Mouse (Mus musculus) cortical plate, adult 2 months (tissue): Measurements from ENCODE around the gene 2210017I01Rik. TPM values are rescaled to one million over a fixed set of nuclear protein-coding genes. Genes with fewer than 3 reads are reported as not detected.

Source experiments
- H3K27ac ChIP-seq: fragments of 200-500 bp; 2 replicates; pipeline ENCODE4 v1.5.1; 2012; ENCODE audit warnings: low read length, control low read depth, inconsistent platforms; ENCODE audit not compliant: insufficient read depth
- H3K4me1 ChIP-seq: fragments of 200-500 bp; 2 replicates; pipeline ENCODE4 v1.6.1; 2011; ENCODE audit warnings: low read length; ENCODE audit not compliant: control insufficient read depth, insufficient read depth
- H3K4me3 ChIP-seq: fragments of 200-500 bp; 2 replicates; pipeline ENCODE4 v1.5.1; 2011; ENCODE audit warnings: mild to moderate bottlenecking, low read length, control low read depth; ENCODE audit not compliant: insufficient read depth
- CTCF ChIP-seq: fragments of 200-500 bp; IDR thresholded peaks from 2 replicates; pipeline ENCODE4 v1.5.1; 2011; ENCODE audit warnings: mild to moderate bottlenecking, control low read depth, low read length; ENCODE audit not compliant: insufficient read depth; ENCODE audit errors: extremely low read depth
- POLR2A ChIP-seq: fragments of 200-500 bp; IDR thresholded peaks from 2 replicates; pipeline ENCODE4 v1.6.1; 2011; ENCODE audit warnings: mild to moderate bottlenecking, low read length, control low read depth; ENCODE audit not compliant: insufficient read depth; ENCODE audit errors: extremely low read depth
- polyA plus RNA-seq: library from polyadenylated mRNA; depleted of rRNA; stranded (reverse); fragments of >200 nt; gene quantifications from 2 replicates; pipeline ENCODE4 v1.2.3, GENCODE M21; 2012

2210017I01Rik gene
- polyA plus RNA-seq, 1 experiment = not detected

- TF ChIP-seq CTCF = no peak
- no peak for TF ChIP-seq POLR2A
These were observed 7.3 kb downstream of the 2210017I01Rik start for GRCm38 (mm10) chr3:92599973-92600372.

DNA sequence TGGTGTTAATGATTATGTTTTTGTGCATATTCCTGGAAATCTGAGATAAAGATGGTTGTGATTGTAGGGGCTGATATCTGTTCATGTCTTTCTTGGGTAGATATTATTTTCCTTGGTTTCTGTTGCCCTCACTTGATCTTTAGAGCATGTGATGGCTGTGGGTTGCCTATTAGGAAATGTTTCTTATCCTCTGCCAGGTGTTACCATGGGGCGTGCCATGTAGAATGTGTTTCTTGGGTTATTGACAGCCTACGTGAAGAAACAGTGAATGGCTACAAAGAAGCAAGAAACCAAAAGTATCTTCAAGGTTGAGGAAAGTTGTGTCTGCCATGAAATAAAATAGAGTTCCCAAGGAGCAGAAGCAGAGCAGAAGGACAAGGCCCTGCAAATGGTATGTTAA lies 8.9 kb downstream of the 2210017I01Rik start:
- Histone ChIP-seq H3K4me3 (no peak overlapping the region), H3K27ac (no peak overlapping the region), H3K4me1 (no peaks in the 10 kb centered on the region)
- TF ChIP-seq CTCF (no peak), POLR2A (no peak)

More at GRCm38 (mm10) chr3:92599973-92600372, 7.3 kb downstream of the 2210017I01Rik start:
- no peak overlapping the region for H3K4me3 ChIP-seq
- H3K4me1 ChIP-seq = no peaks in the 10 kb centered on the region
- H3K27ac ChIP-seq = no peak overlapping the region

DNA sequence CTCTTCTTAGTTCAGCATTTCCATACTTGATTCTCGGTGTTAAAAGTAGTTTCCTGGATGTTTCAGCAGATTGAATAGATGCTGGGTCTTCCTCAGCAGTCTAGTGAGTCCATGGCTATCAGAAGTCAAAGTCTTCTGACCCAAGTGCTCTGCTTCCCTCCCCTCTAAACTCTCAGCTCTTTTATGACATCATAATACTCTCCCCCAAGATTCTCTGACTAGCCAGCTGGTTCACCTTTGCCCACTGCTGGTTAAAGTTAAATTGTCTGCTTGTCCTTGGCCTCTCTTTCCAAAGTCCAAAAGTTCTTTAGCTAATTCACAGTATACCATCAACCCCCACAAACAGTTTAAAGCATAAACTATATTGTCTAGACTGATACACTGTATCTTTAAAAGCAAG lies 18.4 kb downstream of the 2210017I01Rik start, which contains the start of gene Smcp:
TSS of gene Smcp (minus strand) at position 140 of the 400 bp plus-strand sequence.
- no peak within 1 kb of the TSS for H3K27ac ChIP-seq
- H3K4me3 ChIP-seq = no peak within 1 kb of the TSS
- H3K4me1 ChIP-seq = no peaks in the 10 kb centered on the region
- no peak for TF ChIP-seq POLR2A
- TF ChIP-seq CTCF = no peak

DNA sequence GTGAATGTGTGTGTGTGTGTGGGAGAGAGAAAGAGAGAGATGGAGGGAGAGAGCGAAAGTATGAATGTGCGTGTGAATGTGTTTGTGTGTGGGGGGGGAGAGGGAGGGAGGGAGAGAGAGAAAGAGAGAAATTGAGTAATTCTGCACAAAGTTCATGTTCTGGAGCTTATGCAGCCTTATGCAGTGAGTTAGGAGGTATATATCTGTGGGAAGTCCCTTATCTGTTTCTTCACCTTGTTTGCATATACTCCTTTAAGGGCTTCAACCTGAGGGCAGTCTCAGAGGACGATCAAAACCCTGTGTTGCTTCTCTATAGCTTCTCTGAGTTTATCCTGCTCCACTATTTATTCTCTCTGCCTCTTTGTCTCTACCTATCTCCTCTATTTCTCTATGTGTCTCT lies 20.1 kb downstream of the 2210017I01Rik start:
- Histone ChIP-seq H3K27ac (no peak overlapping the region), H3K4me1 (no peaks in the 10 kb centered on the region), H3K4me3 (no peak overlapping the region)
- TF ChIP-seq CTCF (no peak), POLR2A (no peak)

GRCm38 (mm10) chr3:92585055-92585454 lies 22.2 kb downstream of the 2210017I01Rik start:
- Histone ChIP-seq H3K27ac (no peak overlapping the region), H3K4me1 (no peaks in the 10 kb centered on the region), H3K4me3 (no peak overlapping the region)
- no peak for TF ChIP-seq CTCF
- TF ChIP-seq POLR2A = no peak

GRCm38 (mm10) chr3:92583164-92583826 lies 24.0 kb downstream of the 2210017I01Rik start:
- Histone ChIP-seq H3K27ac (no peak overlapping the region), H3K4me3 (no peak overlapping the region), H3K4me1 (no peaks in the 10 kb centered on the region)
- TF ChIP-seq POLR2A (no peak), CTCF (no peak)

DNA sequence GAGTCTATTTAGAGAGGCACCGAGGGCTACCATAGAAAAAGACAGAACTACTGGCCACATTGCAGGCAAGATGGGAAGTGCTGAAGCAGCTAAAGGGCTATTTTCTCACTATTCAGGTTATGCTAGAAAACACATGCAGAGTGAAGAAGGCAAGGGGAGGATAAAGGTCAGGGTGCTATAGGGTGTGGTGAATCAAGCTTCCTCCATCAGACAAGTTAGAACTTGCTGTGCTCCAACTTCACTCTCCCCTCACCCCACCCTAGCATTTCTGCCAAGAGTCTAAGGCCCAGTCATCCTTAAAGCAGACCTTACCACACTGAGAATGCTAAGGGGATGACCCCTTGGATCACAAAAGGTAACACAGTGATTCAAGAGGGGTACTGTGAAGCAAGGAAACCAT lies 27.8 kb downstream of the 2210017I01Rik start:
- H3K4me1 ChIP-seq = no peaks in the 10 kb centered on the region
- H3K4me3 ChIP-seq = no peak overlapping the region
- H3K27ac ChIP-seq = no peak overlapping the region
- TF ChIP-seq POLR2A (no peak), CTCF (no peak)

DNA sequence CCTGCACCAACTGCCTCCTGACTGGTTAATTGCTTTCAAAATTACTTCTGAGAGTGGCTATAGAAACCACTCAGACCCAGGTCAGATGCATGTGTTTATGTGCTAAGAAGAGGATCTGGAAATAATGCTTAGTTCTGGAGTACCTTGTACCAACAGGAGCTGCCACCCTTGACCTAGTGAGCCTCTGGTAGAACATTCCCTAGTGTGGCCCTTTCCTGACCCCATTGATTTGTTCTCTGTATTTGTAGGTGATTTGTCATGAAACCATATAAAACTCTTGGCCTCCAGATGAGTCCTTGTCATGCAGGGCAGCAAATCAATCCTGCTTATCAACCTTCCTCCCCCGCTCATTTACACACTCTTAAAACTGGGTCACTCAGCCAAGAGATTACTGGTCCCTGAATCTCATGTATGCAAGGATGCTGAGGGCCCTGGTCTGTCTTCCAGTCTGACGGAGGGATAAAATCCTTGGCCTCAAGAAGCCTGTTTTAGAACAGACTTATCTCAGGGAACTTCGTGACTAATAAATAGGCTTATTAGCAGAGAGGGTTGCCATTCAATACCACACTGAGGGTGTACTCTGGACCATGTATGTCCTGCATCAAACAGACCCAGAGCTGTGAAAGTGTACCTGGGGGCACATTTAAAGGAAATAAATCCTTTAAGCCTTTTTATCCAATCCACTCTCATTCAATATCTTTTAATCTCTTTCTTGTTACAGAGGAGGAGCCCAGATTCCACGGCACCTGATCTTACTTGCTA lies 28.5 kb downstream of the 2210017I01Rik start:
- no peaks in the 10 kb centered on the region for H3K4me1 ChIP-seq
- TF ChIP-seq CTCF (no peak), POLR2A (no peak)
- no peak overlapping the region for H3K4me3 ChIP-seq
- H3K27ac ChIP-seq = no peak overlapping the region

DNA sequence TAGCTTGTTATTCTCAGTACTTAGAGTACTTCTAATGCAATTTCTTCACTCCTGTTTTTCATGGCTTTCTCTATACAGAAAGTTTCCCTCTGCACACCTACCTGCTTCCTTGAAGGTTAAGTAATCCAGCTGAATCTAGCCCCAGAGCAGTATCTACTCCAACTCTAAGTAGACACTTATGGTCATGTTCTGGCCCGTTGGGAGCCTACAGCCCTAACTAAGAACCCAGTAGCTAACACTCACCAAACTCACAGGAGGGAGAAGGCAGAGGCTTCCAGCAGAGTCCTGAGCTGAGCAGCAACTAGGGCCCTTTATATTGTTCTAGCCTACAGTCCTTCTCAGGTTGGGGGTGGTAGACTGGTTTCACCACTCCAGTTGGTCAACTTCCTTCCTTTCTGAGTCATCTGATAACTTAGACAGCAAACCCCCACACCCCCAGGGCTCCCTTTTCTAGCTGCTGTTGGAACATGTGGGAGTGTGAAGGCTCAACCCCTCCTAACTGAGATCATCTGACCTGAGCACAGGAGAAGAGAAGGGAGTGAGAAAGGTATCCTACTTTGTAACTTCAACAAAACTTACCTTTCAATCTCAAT lies 33.7 kb downstream of the 2210017I01Rik start, which contains the start of gene Ivl:
TSS of gene Ivl (minus strand) at position 287 of the 593 bp plus-strand sequence.
- H3K4me1 ChIP-seq = no peaks in the 10 kb centered on the region
- no peak within 1 kb of the TSS for H3K4me3 ChIP-seq
- TF ChIP-seq CTCF (no peak), POLR2A (no peak)
- H3K27ac ChIP-seq = no peak within 1 kb of the TSS
